Mouse (Mus musculus): ENCODE measurements around the gene Pard3.

DNA sequence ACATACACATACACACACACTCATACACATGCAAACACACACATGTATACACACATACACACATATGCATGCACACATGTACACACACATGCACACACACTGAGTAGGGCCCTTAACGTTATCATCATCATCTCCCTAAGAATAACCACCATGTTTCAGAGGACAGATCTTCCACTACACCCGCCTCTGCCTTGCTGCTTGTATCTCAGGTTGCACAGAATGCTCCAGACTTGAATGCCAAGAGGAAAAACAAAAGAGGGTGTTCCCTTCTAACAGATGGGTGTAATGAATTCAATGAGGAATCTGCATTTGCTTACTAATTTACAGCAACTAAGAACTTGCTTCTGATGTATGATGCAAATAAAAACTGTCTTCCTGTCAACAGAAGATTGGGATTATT lies 519.7 kb downstream of the Pard3 start:
- TF ChIP-seq MAX (IDR thresholded peaks at IDR 0.05; ENCODE audit: low read length) = no peak
- TF ChIP-seq POLR2A (IDR thresholded peaks at IDR 0.05; ENCODE audit: low read depth, low read length) = no peak
- TF ChIP-seq CHD1 (IDR thresholded peaks at IDR 0.05; ENCODE audit: low read depth, low read length) = no peak
- TF ChIP-seq CTCF (conservative IDR thresholded peaks at IDR 0.05 in 1 of 2, IDR thresholded peaks at IDR 0.05 in 1 of 2; ENCODE audit: low read depth in 2 of 2, low read length in 2 of 2) = no peak
